Mouse (Mus musculus) heart, adult 8-10 months (tissue): ENCODE data around the gene Vrk2. TPM values are rescaled to one million over a fixed set of nuclear protein-coding genes. Genes with fewer than 3 reads are reported as not detected.

Experiments used
- DNase-seq: peaks from one replicate; pipeline ENCODE4 v3.0.0; 2022; ENCODE audit warnings: low spot score
- total RNA-seq, 4 experiments: library from RNA; stranded (reverse); gene quantifications; 2 replicates each; pipeline ENCODE4 v1.2.4; 2022

Vrk2 gene
- total RNA-seq, 4 experiments from 2014 or later, result 4.6 to 8.0 (median 5.7) TPM

DNA sequence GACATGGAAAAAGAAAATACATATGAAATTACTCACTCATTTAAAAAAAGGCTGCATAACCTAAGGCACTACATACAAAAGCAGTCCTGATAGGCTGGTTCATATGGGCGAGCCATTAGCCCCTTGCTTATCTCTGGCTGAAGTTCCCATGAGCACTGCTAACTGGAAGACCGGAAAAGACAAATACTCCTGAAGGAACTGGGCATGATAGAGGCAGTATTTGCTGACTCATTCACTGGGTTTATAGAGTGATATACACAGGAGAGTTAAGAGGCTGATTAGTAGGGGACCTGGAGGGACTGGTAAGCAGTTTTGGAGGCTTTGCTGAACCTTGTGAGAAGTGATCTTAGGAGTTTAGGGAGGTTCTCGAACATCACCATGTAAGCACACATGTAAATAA lies 42.2 kb downstream of the Vrk2 start:
- no peak for DNase-seq

DNA sequence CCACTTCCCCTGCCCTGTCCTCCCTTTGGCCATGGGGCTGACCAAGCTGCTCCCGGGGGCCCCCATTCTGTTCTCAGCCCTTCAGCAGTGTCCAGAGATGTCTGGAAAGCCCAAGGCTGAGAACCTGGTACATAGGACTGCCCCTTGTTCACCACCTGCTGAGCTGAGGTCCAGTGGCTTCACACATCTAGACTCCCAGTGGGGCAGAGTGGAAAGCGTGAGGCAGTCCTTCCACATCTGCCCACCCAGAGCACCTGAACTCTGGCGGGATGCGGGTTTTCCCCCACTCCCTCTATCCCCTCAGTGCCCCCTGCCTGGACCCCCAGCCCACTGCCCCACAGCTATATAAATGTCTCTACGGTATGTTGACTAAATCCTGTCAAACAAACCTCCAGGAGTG lies 56.0 kb downstream of the Vrk2 start:
- DNase-seq, result no peak

DNA sequence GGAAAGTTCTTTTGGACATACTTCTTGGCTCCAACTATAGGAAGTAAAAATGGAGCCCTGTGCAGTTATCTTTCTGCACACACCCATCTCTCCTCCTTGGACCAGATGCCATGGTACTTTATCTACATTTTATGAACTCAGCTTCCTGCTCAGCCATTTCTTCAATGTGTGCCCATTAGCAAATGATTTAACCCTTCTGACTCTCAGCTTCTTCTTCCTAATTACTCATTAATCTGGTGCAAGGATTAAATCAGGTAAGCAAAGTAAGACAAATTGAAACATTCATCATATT lies 60.0 kb downstream of the Vrk2 start:
- DNase-seq, result no peak

GRCm38 (mm10) chr11:26532994-26533827 lies 60.6 kb downstream of the Vrk2 start:
- DNase-seq, result no peak

GRCm38 (mm10) chr11:26526861-26527260 lies 66.9 kb downstream of the Vrk2 start:
- DNase-seq, result no peak

DNA sequence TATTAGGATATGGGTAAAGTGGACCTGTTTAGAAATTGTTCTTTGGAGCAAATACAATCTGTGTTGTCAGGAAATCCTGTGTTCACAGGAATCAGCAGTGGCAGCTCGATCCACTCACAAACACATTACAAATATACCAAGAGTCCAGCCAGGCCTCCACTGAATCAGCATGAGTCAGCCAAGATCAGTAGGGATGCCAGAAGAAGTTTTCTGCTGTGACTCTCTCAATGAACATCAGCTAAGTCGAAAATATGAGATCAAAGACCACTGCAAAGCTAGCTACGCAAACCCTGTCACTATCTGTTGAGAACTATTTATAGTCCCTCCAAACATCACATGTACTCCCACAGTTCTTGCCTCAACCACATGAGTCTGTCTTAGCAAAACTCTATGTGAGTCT lies 74.8 kb downstream of the Vrk2 start:
- DNase-seq, result no peak

DNA sequence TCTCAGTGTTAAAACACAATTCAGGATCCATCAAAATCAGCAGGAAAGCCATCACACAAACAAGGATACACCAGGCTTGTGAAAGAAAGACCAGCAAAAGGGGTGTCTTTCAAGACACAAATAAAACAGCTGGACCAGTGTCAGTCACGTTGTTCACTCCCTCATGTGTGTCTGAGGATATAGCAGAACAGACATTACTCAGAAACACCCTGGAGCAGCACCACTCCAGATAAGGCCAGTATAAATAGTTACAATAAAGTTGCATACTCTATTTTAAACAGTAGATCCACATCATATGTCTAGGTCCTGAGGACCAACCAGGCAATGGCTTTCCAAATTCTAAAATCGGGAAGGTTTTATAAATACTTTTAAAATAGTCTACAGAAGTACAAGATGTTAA lies 77.7 kb downstream of the Vrk2 start:
- DNase-seq, result no peak

- no peak for DNase-seq
These were observed 80.1 kb downstream of the Vrk2 start for GRCm38 (mm10) chr11:26513683-26514082.

- no peak for DNase-seq
These were observed 97.8 kb downstream of the Vrk2 start for GRCm38 (mm10) chr11:26495951-26496350.

DNA sequence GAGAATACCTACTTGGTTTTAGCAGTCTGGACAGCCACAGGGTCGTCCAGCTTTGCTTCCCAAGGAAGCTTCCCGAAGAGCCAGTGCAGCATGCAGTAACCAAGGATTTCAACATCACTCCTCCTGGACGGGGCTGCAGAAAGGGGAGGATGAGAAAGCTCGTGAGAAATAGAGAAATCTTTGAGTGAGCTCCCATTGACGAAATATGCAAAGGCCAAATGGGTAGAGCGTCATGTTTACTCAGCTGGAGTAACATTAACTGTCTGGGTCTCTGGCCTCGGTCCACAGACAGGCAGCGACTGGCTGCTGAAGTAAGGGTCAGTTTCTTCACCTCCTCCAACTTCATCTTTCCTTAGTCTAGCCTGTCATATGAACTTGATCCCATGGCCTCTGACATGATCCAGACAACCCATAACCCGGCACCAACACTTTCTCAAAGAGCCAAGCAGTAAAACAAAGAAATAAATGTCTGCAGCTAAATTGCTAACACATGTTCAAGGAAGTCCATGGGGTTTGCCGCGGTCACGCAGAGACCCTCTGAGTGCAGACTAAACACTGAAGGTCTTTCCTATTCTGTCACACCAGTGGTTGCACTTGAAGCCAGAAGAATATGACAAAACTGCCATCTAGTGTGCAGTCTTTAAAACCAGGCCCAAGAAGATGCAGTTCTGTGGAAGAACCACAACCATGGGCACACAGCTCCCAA lies 103.9 kb downstream of the Vrk2 start:
- peak; percentile 49 for DNase-seq

DNA sequence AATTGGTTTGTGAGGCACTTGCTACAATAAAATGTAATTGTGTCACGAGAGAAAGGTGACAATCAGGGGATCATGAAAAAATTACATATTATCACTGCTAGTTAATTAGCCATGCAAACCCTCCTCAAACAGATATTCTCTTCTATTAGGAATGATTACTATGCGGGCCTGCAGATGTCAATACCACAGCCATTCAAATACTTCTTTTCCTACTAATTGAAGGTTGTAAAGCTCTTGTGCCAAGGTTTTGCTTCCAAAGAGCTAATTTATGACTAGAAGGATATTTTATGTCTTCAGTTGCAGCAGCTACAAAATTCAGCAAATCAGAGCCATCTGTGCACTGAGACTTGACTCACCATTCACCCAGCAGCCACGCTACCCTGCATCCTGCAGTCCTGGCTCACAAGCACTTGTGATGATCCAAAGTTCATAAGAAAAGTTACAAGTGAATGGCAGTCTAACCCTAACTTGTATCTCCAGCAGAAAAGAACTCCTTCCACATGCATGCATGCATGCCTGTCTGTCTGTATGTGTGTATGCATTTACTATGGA lies 112.0 kb downstream of the Vrk2 start:
- DNase-seq, result no peak

DNA sequence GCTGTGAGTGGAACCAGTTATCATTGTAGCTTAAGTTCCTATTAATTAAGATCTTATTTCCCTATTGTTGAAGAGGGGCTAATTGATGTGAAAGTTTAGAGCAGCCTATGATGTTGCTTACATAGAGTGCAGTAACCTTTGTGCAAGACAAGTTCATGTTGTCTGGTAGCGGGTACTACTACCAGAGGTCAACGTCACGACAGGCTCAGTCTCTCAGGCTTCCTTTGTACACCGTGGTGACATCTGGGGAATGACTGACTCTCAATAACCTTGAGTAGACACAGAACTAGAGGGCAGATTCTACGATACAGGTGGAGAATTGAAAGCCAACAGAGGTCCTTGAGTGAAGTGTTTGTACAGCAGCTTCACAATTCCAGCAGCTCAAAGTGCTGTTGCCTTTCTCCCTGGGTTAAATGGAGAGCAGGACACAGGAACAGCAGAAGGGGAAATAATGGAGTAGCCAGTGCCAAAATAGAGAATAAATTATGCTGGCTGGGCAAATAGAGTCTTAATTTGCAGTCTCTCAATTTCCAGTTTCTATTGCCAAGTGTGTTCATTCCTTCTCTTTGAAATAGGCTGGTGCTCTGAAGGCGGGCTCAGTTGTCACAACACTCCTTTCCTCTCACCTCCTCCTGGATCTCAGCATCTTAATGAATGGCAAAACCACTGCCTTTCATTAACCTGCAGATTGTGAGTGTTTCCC lies 116.6 kb downstream of the Vrk2 start:
- no peak for DNase-seq

- DNase-seq, result no peak
These were observed 139.7 kb downstream of the Vrk2 start for GRCm38 (mm10) chr11:26454081-26454480.

DNA sequence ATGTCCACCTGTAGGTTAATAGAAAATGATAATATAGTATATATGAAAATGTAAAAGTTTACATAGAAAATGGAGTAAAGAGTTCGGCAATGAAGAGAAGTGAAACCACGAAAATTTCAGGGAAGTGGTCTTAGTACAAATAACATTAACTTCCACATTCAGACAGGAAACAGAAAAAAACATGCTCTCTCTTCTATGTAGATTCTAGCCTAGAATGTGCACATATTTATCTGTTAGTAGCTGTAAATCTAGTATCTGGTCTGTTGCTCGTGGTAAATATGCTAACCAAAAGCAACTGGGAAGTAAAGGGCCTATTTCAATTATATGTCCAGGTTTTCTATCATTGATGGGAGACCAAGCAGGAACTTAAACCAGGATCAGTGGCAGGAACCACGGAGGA lies 141.1 kb downstream of the Vrk2 start:
- DNase-seq, result no peak

- no peak for DNase-seq
These were observed 142.6 kb downstream of the Vrk2 start for GRCm38 (mm10) chr11:26451228-26451627.

DNA sequence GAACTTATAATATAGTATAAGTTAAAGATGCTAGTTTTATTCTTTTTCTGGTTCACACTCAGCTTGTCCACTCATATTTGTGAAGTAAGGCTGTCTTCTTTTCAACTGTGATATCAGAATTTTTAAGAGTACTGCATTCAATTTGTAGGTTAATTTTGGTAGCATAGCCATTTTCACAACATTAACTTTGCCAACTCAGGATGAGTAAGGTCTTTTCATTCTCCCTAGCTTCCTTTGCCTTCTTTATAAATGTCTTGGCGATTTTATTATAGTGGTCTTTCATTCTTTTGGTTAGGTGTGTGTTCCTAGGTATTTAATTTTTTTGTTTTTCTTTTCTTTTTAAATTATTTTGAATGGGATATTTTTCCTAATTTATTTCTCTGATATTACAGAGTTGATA lies 143.2 kb downstream of the Vrk2 start:
- DNase-seq, result no peak

GRCm38 (mm10) chr11:26449789-26450188 lies 144.0 kb downstream of the Vrk2 start:
- DNase-seq, result no peak

GRCm38 (mm10) chr11:26444374-26444773 lies 149.4 kb downstream of the Vrk2 start:
- no peak for DNase-seq

- no peak for DNase-seq
These were observed 152.7 kb downstream of the Vrk2 start for GRCm38 (mm10) chr11:26441121-26441520.

DNA sequence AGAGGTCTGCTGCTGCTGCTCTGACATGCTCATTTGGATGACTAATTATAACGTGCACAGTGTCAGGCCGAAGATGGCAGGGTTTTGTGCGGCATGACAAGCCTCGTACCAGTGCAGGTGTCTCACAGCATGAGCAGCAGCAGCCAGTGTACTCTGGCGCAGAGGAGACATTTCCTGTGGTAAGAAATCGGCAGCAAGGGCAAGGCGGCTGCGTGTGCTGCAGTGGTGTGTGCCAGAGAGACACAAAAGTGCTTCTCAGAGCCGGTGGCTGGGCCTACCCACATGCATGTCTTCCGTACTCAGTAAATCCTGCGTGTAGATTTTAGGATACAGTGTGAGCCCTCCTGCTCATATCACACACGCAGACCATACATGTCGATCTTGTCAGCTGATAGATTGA lies 156.0 kb downstream of the Vrk2 start:
- DNase-seq, result no peak

- DNase-seq, result no peak
These were observed 159.6 kb downstream of the Vrk2 start for GRCm38 (mm10) chr11:26434229-26434628.

DNA sequence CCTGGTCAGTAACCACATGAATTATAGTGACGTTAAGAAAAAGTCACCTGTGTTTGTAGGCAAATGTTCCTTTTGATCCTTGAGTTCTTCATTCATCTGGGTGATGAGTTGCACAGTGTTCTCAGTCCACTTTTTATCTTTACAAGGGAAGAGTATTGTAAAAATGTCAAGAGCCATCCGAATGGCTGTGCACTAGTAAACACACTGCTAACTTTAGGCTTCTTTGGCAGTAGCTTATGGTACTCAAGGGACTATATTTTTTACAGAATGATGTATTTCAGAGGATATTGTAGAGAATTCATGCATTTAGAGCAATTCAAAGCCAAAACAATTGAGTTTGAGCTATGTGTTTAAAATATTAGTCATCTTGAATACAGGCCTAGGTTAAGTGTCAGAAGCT lies 172.3 kb downstream of the Vrk2 start:
- no peak for DNase-seq
